Mouse (Mus musculus): ENCODE results near the gene Styk1.

The Styk1 gene

GRCm38 (mm10) chr6:131353352-131353919, at the start of gene Styk1:
Gene Styk1 (minus strand): TSS chr6:131353597.
- peak; percentile 29 for DNase-seq (ENCODE audit: low spot score)

GRCm38 (mm10) chr6:131403036-131403435, 49.6 kb upstream of the Styk1 start:
- DNase-seq (ENCODE audit: low spot score), result no peak

- no peak for DNase-seq (ENCODE audit: low spot score)
Observed at GRCm38 (mm10) chr6:131402606-131403005, 49.2 kb upstream of the Styk1 start.

GRCm38 (mm10) chr6:131401259-131401658, 47.9 kb upstream of the Styk1 start:
- DNase-seq (ENCODE audit: low spot score), result no peak

GRCm38 (mm10) chr6:131396650-131397049, 43.3 kb upstream of the Styk1 start:
- no peak for DNase-seq (ENCODE audit: low spot score)

GRCm38 (mm10) chr6:131393873-131394660, 40.7 kb upstream of the Styk1 start:
- DNase-seq (ENCODE audit: low spot score), result no peak

- DNase-seq (ENCODE audit: low spot score), result peak; percentile 61
Observed at GRCm38 (mm10) chr6:131388040-131389021, 34.9 kb upstream of the Styk1 start, which contains the start of gene Ybx3. Gene Ybx3 (minus strand): TSS chr6:131388476.

GRCm38 (mm10) chr6:131387221-131388039, 34.0 kb upstream of the Styk1 start:
- DNase-seq (ENCODE audit: low spot score), result peak; percentile 18

GRCm38 (mm10) chr6:131386416-131387019, 33.1 kb upstream of the Styk1 start:
- DNase-seq (ENCODE audit: low spot score), result no peak

- DNase-seq (ENCODE audit: low spot score), result no peak
Observed at GRCm38 (mm10) chr6:131385469-131385868, 32.1 kb upstream of the Styk1 start.

GRCm38 (mm10) chr6:131383713-131384330, 30.4 kb upstream of the Styk1 start:
- no peak for DNase-seq (ENCODE audit: low spot score)

- no peak for DNase-seq (ENCODE audit: low spot score)
Observed at GRCm38 (mm10) chr6:131382984-131383337, 29.6 kb upstream of the Styk1 start.

GRCm38 (mm10) chr6:131382232-131382983, 29.0 kb upstream of the Styk1 start:
- no peak for DNase-seq (ENCODE audit: low spot score)

GRCm38 (mm10) chr6:131378858-131379428, 25.5 kb upstream of the Styk1 start:
- no peak for DNase-seq (ENCODE audit: low spot score)

GRCm38 (mm10) chr6:131377378-131377777, 24.0 kb upstream of the Styk1 start:
- no peak for DNase-seq (ENCODE audit: low spot score)

- DNase-seq (ENCODE audit: low spot score), result no peak
Observed at GRCm38 (mm10) chr6:131374594-131375340, 21.4 kb upstream of the Styk1 start.

GRCm38 (mm10) chr6:131373160-131373559, 19.8 kb upstream of the Styk1 start:
- DNase-seq (ENCODE audit: low spot score), result no peak

GRCm38 (mm10) chr6:131370767-131371166, 17.4 kb upstream of the Styk1 start:
- no peak for DNase-seq (ENCODE audit: low spot score)

Measured in ovary, postnatal 10 days (tissue).